Mouse (Mus musculus): ENCODE data around the gene Bst2. TPM values are rescaled to one million over a fixed set of nuclear protein-coding genes. Genes with fewer than 3 reads are reported as not detected.
"Not testable (repeated sequence)": the region's sequence is repeated elsewhere in the genome, so short reads cannot be mapped to it uniquely, and the experiment has no call there.

The Bst2 gene
- total RNA-seq, 1 experiment from 2014 or later = 7.6 TPM

- ATAC-seq (ENCODE audit: extremely low read depth, insufficient number of reproducible peaks, low FRiP score, poor library complexity, severe bottlenecking) = no peak
These were observed 9.9 kb downstream of the Bst2 start for GRCm38 (mm10) chr8:71527162-71527870.

GRCm38 (mm10) chr8:71526272-71526671, 11.0 kb downstream of the Bst2 start:
- ATAC-seq (ENCODE audit: extremely low read depth, insufficient number of reproducible peaks, low FRiP score, poor library complexity, severe bottlenecking) = no peak

DNA sequence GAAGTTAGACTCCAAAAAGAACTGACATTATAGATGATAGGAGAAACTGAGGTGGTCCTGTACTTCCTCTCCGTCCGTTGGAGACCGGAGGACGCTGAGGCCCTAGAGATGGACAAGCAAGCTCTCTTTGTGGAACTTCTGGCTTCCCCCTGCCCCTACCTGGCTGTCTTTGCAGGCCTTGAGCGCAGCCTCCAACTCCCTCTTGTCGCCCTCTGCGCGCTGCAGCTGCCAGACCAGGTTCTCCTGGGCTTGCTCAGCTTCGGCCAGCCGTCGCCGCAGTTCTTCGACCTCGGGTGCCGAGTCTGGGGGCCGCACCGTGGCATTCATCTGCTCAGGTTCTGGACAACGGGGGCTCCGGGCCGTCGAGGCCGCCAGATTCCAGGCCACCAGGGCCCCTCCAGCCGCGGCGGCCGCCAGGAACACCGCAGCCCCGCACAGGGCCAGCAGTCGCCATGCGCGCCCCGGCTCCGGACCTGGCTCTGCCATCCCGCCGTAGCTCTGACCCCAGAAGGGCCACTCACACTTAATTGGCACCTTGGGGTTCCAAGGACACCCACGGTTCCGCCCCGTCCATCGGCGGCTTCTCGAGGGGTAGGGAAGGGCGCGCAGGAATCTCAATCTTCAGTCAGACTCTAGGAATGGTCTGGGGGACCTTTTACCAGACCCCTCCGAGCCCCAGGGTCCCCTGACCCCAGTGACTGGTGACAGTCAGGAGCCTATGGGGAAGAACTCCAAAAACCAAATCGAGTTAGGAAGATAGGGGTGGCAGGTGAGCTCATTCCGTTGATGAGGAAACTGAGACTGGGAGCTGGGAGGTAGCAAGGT, 11.8 kb downstream of the Bst2 start, which contains the start of gene Ccdc194:
Gene Ccdc194 (minus strand): TSS at position 486 of the 825 bp plus-strand sequence.
- ATAC-seq (ENCODE audit: extremely low read depth, insufficient number of reproducible peaks, low FRiP score, poor library complexity, severe bottlenecking) = no peak

- peak; percentile 80 for ATAC-seq (ENCODE audit: extremely low read depth, insufficient number of reproducible peaks, low FRiP score, poor library complexity, severe bottlenecking)
These were observed 15.6 kb downstream of the Bst2 start for GRCm38 (mm10) chr8:71521634-71522033.

GRCm38 (mm10) chr8:71519037-71519825, 18.0 kb downstream of the Bst2 start:
- ATAC-seq (ENCODE audit: extremely low read depth, insufficient number of reproducible peaks, low FRiP score, poor library complexity, severe bottlenecking) = not testable (repeated sequence)

DNA sequence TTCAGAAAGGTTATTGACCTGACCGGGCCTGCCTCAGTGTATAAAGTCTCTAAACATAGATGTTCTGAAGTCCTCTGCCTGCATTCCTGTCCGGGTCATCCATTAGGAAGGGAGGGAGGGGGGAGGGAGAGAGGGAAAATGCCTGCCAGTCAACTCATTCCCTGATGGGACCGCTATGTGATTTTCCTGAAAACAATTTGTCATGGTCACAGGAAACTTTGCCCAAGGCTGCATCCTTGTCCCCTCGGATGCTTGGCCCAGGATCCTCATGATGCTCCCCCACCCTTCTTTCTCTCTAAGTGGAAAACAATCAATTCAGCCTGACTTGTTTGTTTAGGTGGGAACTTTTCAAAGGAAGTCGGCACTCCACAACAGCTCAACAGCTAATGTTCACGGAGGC, 20.5 kb downstream of the Bst2 start:
- ATAC-seq (ENCODE audit: extremely low read depth, insufficient number of reproducible peaks, low FRiP score, poor library complexity, severe bottlenecking) = no peak

DNA sequence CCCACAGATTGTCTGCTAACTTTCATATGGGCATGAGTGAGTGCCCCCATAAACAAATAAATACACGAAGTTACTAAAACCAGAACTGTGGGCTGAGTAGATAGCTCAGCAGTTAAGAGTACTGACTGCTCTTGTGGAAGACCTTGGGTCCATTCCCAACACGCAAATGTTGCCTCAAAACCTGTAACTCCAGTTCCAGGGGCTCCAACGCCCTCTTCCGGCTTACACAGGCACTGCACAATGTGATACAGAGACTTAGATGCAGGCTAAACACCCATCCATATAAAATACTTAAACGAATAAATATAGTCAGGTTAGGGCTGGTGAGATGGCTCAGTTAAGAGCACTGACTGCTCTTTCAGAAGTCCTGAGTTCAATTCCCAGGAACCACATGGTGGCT, 22.2 kb downstream of the Bst2 start:
- ATAC-seq (ENCODE audit: extremely low read depth, insufficient number of reproducible peaks, low FRiP score, poor library complexity, severe bottlenecking) = no peak

DNA sequence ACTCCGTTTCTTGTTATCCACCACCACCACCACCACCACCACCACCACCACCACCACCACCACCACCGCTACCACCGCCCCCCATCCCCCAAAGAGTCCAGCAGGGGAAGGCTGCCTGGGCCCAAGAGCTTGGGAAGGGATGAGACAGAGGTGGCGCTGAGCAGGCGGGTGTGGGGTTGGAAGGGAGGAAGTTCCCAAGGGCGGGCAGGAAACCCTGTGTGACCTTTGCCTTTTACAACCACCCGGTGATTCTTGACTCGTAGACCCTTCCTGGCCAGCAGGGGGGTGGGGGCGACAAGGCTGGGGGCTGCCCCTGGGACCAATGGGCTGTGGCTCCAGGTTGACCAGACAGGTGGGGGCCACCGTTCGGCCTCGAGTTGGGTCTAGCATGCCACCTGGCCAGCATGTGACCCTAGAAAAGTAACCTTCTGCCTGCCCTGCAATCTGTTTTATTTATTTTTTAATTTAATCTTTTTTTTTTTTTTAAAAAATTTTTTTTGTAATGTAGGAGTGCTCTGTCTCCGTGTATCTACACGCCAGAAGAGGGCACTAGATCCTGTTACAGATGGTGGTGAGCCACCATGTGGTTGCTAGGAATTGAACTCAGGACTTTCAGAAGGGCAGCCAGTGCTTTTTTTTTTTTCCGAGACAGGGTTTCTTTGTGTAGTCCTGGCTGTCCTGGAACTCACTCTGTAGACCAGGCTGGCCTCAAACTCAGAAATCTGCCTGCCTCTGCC, 24.1 kb downstream of the Bst2 start:
- ATAC-seq (ENCODE audit: extremely low read depth, insufficient number of reproducible peaks, low FRiP score, poor library complexity, severe bottlenecking) = no peak

GRCm38 (mm10) chr8:71511644-71512043, 25.6 kb downstream of the Bst2 start, which contains the start of gene Plvap:
TSS of gene Plvap (minus strand) at chr8:71511752.
- ATAC-seq (ENCODE audit: extremely low read depth, insufficient number of reproducible peaks, low FRiP score, poor library complexity, severe bottlenecking) = no peak

- no peak for ATAC-seq (ENCODE audit: extremely low read depth, insufficient number of reproducible peaks, low FRiP score, poor library complexity, severe bottlenecking)
These were observed 27.9 kb downstream of the Bst2 start for GRCm38 (mm10) chr8:71509316-71509715.

- no peak for ATAC-seq (ENCODE audit: extremely low read depth, insufficient number of reproducible peaks, low FRiP score, poor library complexity, severe bottlenecking)
These were observed 29.6 kb downstream of the Bst2 start for GRCm38 (mm10) chr8:71507589-71508104.

- ATAC-seq (ENCODE audit: extremely low read depth, insufficient number of reproducible peaks, low FRiP score, poor library complexity, severe bottlenecking) = no peak
These were observed 31.3 kb downstream of the Bst2 start for GRCm38 (mm10) chr8:71505979-71506378.

GRCm38 (mm10) chr8:71505326-71505725, 31.9 kb downstream of the Bst2 start:
- no peak for ATAC-seq (ENCODE audit: extremely low read depth, insufficient number of reproducible peaks, low FRiP score, poor library complexity, severe bottlenecking)

DNA sequence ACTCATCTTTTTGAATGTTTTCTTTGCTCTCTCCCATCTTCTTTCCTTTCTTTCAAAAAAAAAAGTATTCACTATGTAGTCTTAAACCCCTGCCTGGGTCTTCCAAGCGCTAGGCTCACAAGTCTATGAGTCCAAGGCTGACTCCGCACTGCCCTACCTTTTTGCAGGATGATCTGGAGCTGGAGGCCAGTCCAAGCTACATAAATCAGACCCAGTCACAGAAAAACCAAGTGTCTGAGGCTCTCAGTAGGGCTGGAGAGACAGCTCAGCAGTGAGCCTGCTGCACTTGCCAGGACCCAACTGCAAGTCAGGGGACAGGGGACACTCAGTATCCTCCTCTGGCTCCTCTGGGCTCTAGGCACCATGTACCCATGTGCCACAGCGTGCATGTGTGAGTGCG, 32.9 kb downstream of the Bst2 start:
- ATAC-seq (ENCODE audit: extremely low read depth, insufficient number of reproducible peaks, low FRiP score, poor library complexity, severe bottlenecking) = no peak

- no peak for ATAC-seq (ENCODE audit: extremely low read depth, insufficient number of reproducible peaks, low FRiP score, poor library complexity, severe bottlenecking)
These were observed 38.2 kb downstream of the Bst2 start for GRCm38 (mm10) chr8:71498816-71499690.

- no peak for ATAC-seq (ENCODE audit: extremely low read depth, insufficient number of reproducible peaks, low FRiP score, poor library complexity, severe bottlenecking)
These were observed 39.3 kb downstream of the Bst2 start for GRCm38 (mm10) chr8:71497881-71498501.

GRCm38 (mm10) chr8:71497077-71497645, 40.1 kb downstream of the Bst2 start:
- ATAC-seq (ENCODE audit: extremely low read depth, insufficient number of reproducible peaks, low FRiP score, poor library complexity, severe bottlenecking) = no peak
